23 mouse cellular contexts compared by ENCODE assay signal in the genomic region with DNA sequence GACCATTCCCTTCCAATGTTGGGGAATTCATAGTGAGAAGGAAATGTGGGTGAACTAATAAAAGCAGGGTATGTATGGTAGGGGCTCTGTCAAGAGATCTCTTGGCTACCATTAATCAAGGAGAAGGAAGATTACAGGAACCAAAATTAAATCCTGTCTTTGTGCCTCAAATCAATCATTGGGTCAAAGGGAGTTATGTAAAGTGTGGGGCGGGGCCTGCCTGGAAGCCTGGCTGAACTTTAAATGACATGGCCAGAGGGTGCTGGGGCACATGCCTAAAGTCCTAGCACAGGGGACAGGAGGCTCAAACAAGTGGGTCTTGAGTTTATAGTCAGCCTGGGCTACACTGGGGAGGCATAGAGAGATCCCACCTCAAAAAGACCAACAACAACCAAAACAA.
A peak's percentile ranks its signal among the peaks of the same experiment; 100 is the strongest.
DNase-seq lines count a peak whose midpoint lies in the region; ATAC-seq and TF ChIP-seq lines count a peak whose summit lies in the region.
"Had no signal": no experiment of that assay in that cellular context is flagged by ENCODE, and none has a peak within 500 bp of the region (broad histone marks: within the 10 kb centered on the region; RNA-seq: fewer than 3 reads in every experiment).

No protein-coding gene starts in this region.

- no peaks in the 10 kb centered on the region for H3K79me2 ChIP-seq in liver, adult 2 months (ENCODE audit: control insufficient read depth, insufficient read depth, low read length)

- H3K27ac ChIP-seq in heart, embryonic 12.5 days (ENCODE audit: poor library complexity, severe bottlenecking) = no peak overlapping the region
- H3K27ac ChIP-seq in liver, adult 2 months (replicated peaks; ENCODE audit: insufficient read depth, low read depth, low read length) = peak overlapping the region; percentile 73
- H3K27ac ChIP-seq: embryonic facial prominence, embryonic 15.5 days; hindbrain, embryonic 12.5 days had no signal

- TF ChIP-seq CTCF in liver, adult 2 months (IDR thresholded peaks at IDR 0.05; ENCODE audit: low read depth, low read length) = no peak

- no peak overlapping the region for H3K9ac ChIP-seq in heart, embryonic 12.5 days
- no peak overlapping the region for H3K9ac ChIP-seq in liver, adult 2 months (ENCODE audit: low read depth, low read length)
- H3K9ac ChIP-seq: embryonic facial prominence, embryonic 15.5 days; hindbrain, embryonic 12.5 days had no signal

- H3K9me3 ChIP-seq in heart, embryonic 12.5 days (replicated peaks) = peaks cover 13% of the 10 kb centered on the region; the same call in 1 of the 2 replicates
- H3K9me3 ChIP-seq: embryonic facial prominence, embryonic 15.5 days; hindbrain, embryonic 12.5 days had no signal

- H3K4me2 ChIP-seq in heart, embryonic 12.5 days = no peak overlapping the region
- H3K4me2 ChIP-seq: embryonic facial prominence, embryonic 15.5 days; hindbrain, embryonic 12.5 days had no signal

- H3K4me1 ChIP-seq in heart, embryonic 12.5 days (replicated peaks) = peaks cover 14% of the 10 kb centered on the region; the same call in 1 of the 2 replicates
- H3K4me1 ChIP-seq in liver, adult 2 months (ENCODE audit: control insufficient read depth, insufficient read depth, low read length) = peaks cover 5% of the 10 kb centered on the region

- ATAC-seq in heart, embryonic 12.5 days (ENCODE audit: insufficient number of reproducible peaks, low FRiP score) = no peak
- ATAC-seq: CD4-positive, CD25-positive, alpha-beta regulatory T cell, adult 4 months; forebrain, embryonic 16.5 days; hindbrain, embryonic 16.5 days; inflammation-experienced regulatory T-cells, adult 6 months; Patski had no signal

- 92% methylated on average over 1 of the region's 1 CpGs for WGBS in heart, embryonic 12.5 days
- 21% methylated on average over 1 of the region's 1 CpGs for WGBS in liver, adult 2 months

- H3K36me3 ChIP-seq in heart, embryonic 12.5 days = no peaks in the 10 kb centered on the region
- H3K36me3 ChIP-seq in liver, adult 2 months (ENCODE audit: control insufficient read depth, insufficient read depth, low read length) = no peaks in the 10 kb centered on the region
- H3K36me3 ChIP-seq: embryonic facial prominence, embryonic 15.5 days; hindbrain, embryonic 12.5 days had no signal

- no peak for TF ChIP-seq POLR2A in liver, adult 2 months (IDR thresholded peaks at IDR 0.05; ENCODE audit: extremely low read depth, insufficient read depth, low read length)

- DNase-seq in adrenal gland, adult 2 months = peak; percentile 4
- no peak for DNase-seq in adrenal gland, postnatal 25 days
- peak; percentile 57 for DNase-seq in heart, adult 11 months
- DNase-seq in liver, adult 2 months (ENCODE audit: extremely low read depth, low read depth, low spot score) = peak; percentile 81
- no peak for DNase-seq in liver
- DNase-seq in urinary bladder, postnatal 36 days (ENCODE audit: low spot score in 2 of 2) = no peak
- DNase-seq: B cell, adult 2 months; cerebellum, adult 11 months; cerebellum, adult 8-10 months; cerebellum, postnatal 14 days; embryo, embryonic 11 days; gastrocnemius, postnatal 10 days; heart, postnatal 10 days; heart, postnatal 4 days had no signal

- H3K27me3 ChIP-seq in heart, embryonic 12.5 days (replicated peaks) = no peaks in the 10 kb centered on the region
- H3K27me3 ChIP-seq in liver, adult 2 months (ENCODE audit: control insufficient read depth, insufficient read depth, low read length) = no peaks in the 10 kb centered on the region
- H3K27me3 ChIP-seq: embryonic facial prominence, embryonic 15.5 days; hindbrain, embryonic 12.5 days; Patski had no signal

- H3K4me3 ChIP-seq in heart, embryonic 12.5 days = no peak overlapping the region
- no peak overlapping the region for H3K4me3 ChIP-seq in liver, adult 2 months (ENCODE audit: insufficient read depth, low read depth, low read length)
- H3K4me3 ChIP-seq: embryonic facial prominence, embryonic 15.5 days; erythroblast, embryonic 14.5 days; hindbrain, embryonic 12.5 days had no signal

Comparison
In these comparisons a context has a peak if more than half of its experiments do, and no peak if none do; other contexts are left out.
1. DNase-seq: peak in adrenal gland, adult 2 months (single experiment), heart, adult 11 months (single experiment) and liver, adult 2 months (single experiment); none in adrenal gland, postnatal 25 days (single experiment), liver (single experiment) and urinary bladder, postnatal 36 days (0 of 2).